Mouse (Mus musculus): ENCODE measurements around the gene Mrs2. TPM values are rescaled to one million over a fixed set of nuclear protein-coding genes. Genes with fewer than 3 reads are reported as not detected.
A peak's percentile ranks its signal among the peaks of the same experiment; 100 is the strongest.

Gene Mrs2
- total RNA-seq (2017) = 9.5 to 21.8 TPM (median 19.0 TPM) in 3 replicates

DNA sequence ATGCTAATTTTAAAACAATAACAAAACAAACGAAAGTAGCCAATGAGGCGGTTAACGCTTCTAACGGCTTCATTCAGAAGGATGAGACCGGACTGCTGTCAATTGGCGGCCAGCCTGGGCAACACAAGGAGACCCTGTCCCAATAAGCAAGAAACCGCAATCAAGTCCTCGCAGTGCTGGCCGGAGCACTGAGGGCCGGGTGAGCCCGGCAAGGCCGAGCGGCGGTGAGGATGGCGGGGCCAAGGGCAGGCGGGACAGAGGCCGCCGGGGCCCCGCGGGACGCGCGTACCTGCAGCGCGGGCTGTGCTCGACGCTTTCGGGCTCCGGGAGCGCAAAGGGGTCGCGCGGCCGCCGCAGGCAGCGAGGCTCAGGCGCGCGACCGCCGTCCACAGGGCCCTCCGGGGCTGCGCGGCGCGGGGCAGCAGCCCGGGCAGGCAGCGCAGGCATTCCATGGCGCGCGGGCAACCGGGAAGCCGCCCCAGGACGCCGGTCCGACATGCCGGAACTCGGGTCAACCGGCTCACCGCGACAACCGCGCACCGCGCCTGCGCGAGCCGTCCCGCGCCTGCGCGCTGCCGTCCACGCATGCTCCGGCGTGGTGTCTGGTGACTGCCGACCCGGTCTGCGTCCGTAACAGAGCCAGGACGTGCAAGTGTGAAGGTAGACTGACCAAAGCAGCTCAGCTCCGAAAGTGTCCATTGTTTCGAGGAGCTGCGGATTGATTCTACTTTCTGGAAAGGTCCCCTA is at the start of gene Mrs2:
Gene Mrs2, minus strand, starts transcription at position 587 of the 747 bp plus-strand sequence.
- peak; percentile 76 for ATAC-seq (replicated peaks; ENCODE audit: insufficient number of reproducible peaks, low FRiP score, low TSS enrichment, poor library complexity, severe bottlenecking)

DNA sequence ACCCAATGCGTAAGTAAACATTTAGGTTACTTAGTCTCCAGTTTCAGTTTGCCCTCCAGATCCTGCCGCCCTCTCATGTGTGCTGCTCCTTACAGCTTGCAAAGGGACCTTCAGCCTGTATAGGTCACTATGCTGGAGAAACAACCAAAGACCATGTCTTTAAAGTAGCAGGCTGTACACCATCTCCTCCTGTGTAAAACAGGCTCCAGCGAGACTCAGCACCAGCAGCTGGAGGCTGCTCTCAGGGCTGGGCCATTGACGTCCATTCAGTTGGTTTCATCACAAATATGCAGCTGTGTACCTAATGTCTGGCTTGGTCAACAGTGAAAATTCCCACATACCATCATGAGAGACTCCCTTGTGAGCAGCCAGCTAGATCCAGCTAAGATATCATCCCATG is 49.6 kb upstream of the Mrs2 start:
- no peak for ATAC-seq (replicated peaks; ENCODE audit: insufficient number of reproducible peaks, low FRiP score, low TSS enrichment, poor library complexity, severe bottlenecking)

DNA sequence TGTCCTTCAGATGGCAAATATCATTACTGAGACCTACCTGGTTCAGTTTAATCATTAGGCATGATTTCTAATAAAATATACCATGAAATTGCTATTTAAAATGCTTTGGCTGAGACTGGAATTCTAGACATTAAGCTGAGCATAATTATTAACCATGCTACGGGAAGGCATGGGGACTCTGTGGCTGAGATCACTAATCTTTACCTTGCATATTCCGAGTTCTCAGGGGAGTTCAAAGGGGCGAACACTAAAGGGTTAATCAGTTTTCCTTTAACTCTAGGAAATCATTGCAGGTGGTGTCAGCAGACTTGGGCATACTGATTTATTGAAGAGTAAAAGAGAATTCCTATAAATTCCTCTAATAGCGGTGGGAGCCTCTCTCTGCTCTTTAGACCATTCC is 47.0 kb upstream of the Mrs2 start:
- ATAC-seq (replicated peaks; ENCODE audit: insufficient number of reproducible peaks, low FRiP score, low TSS enrichment, poor library complexity, severe bottlenecking) = no peak

DNA sequence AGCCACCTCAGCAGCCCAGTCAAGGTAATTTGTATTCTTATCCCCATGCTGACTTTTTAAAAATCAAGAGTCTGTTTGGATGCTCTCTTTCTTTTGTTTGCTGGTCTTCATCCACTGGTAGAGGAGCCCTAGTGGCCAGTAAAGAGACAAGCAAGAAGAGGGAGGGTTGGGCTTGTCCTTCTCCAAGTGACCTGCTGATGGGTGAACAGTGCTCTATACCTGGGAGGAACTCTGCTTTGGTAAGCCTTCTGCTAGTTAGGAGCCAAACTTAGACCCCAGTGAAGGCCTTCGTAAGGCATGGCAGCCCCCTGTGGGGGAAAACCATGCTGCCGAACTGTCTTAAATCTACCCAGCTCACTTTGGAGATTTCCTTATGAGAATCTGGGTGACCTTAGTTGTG is 46.5 kb upstream of the Mrs2 start:
- no peak for ATAC-seq (replicated peaks; ENCODE audit: insufficient number of reproducible peaks, low FRiP score, low TSS enrichment, poor library complexity, severe bottlenecking)

GRCm38 (mm10) chr13:25055873-25056667 is 35.9 kb upstream of the Mrs2 start, which contains the start of gene Dcdc2a:
Gene Dcdc2a, plus strand, starts transcription at chr13:25056004.
- ATAC-seq (replicated peaks; ENCODE audit: insufficient number of reproducible peaks, low FRiP score, low TSS enrichment, poor library complexity, severe bottlenecking) = no peak

DNA sequence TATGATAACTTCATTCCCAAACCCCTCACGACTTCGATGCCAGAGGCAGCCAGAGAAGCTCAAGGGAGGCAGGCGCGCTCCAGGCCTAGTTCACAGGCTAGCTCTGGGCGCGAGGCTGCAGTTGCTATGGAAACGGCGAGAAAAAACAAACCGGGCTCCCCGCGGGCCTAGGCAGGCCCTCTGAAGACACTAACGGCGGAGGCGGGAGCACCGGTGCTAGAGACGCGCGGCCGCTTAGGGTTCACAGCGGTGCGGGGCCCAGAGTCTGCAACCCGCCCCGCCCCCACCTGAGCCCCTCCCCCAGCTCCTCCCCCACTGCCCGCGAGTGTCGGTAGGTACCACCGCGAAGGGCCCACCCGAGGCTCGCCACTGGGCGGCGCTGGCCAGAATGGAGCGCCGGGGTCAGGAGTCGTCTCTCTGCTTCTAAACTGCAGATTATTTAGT is 35.0 kb upstream of the Mrs2 start:
- no peak for ATAC-seq (replicated peaks; ENCODE audit: insufficient number of reproducible peaks, low FRiP score, low TSS enrichment, poor library complexity, severe bottlenecking)

GRCm38 (mm10) chr13:25052671-25053070 is 32.5 kb upstream of the Mrs2 start:
- no peak for ATAC-seq (replicated peaks; ENCODE audit: insufficient number of reproducible peaks, low FRiP score, low TSS enrichment, poor library complexity, severe bottlenecking)

DNA sequence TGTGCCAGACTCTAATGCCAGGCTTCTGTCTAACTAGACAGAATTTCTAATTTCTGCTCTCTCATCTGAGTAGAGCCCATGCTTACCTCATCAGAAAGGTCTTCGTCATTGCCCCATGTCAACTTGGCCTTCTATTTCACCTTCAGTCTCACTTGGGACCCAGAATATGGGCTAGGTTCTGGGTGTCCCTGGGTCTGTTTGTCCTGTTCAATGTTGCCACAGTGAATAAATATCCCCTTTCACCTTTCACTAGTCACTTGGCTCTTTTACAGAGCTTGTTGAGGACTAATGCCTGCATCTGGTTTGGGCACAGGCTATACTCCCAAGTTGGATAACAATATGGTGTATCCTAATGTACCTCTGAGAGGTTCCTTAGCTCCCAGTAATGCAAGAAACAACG is 19.3 kb upstream of the Mrs2 start:
- ATAC-seq (replicated peaks; ENCODE audit: insufficient number of reproducible peaks, low FRiP score, low TSS enrichment, poor library complexity, severe bottlenecking) = no peak

DNA sequence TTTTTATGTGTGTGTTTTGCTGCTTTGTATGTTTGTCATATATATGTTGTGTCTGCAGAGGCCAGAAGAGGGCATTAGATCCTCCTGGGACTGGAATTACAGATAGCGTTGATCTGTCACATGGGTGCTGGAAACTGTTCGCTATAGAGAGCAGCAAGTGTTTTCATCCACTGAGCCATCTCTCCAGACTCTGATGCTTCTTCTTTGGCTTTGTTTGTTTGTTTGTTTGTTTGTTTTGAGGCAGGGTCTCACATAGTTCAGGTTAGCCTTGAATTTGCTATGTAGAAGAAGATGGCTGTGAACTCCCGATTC is 6.9 kb upstream of the Mrs2 start:
- no peak for ATAC-seq (replicated peaks; ENCODE audit: insufficient number of reproducible peaks, low FRiP score, low TSS enrichment, poor library complexity, severe bottlenecking)

- no peak for ATAC-seq (replicated peaks; ENCODE audit: insufficient number of reproducible peaks, low FRiP score, low TSS enrichment, poor library complexity, severe bottlenecking)
These were observed 6.4 kb upstream of the Mrs2 start for GRCm38 (mm10) chr13:25026409-25027113.

GRCm38 (mm10) chr13:25024655-25025054 is 4.5 kb upstream of the Mrs2 start:
- no peak for ATAC-seq (replicated peaks; ENCODE audit: insufficient number of reproducible peaks, low FRiP score, low TSS enrichment, poor library complexity, severe bottlenecking)

GRCm38 (mm10) chr13:25023129-25023528 is 3.0 kb upstream of the Mrs2 start:
- no peak for ATAC-seq (replicated peaks; ENCODE audit: insufficient number of reproducible peaks, low FRiP score, low TSS enrichment, poor library complexity, severe bottlenecking)

DNA sequence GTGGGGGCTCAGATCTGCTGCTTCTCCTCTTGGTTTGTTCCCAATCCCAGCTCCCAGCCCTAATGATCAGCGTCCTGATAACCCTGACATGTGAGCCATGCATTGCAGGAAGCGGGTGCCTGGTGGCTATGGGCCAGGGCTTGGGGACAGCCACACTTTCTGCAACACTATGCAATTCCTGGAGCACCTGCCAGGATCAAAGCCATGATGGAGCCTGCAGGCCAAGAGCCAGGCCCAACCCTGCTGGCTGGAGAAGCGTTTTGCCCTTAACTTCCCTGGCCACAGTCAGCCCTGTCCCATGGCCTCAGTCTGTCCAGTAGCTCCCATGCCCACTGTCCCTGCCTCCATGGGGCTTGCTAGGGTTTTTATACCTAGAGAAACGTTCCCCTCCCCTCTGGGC is 2.2 kb upstream of the Mrs2 start:
- ATAC-seq (replicated peaks; ENCODE audit: insufficient number of reproducible peaks, low FRiP score, low TSS enrichment, poor library complexity, severe bottlenecking) = no peak

DNA sequence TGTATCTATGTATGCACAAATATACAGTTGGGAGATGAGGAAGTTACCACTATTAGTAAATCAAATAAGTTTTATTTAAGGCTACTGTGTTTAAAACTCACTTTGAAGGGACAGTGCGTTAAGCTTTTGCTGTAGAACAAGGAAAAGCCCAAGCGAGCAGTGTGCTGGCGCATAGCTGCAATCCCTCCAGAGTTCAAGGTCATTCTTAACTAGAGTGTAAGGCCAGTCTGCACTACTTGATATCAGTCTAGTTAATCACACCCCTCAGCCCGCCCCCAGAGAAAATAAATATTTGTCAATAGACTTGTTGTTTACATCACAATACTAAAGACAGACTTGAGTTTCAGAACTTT is 337 bp upstream of the Mrs2 start:
- no peak for ATAC-seq (replicated peaks; ENCODE audit: insufficient number of reproducible peaks, low FRiP score, low TSS enrichment, poor library complexity, severe bottlenecking)

GRCm38 (mm10) chr13:25018316-25018715 is 1.9 kb downstream of the Mrs2 start:
- no peak for ATAC-seq (replicated peaks; ENCODE audit: insufficient number of reproducible peaks, low FRiP score, low TSS enrichment, poor library complexity, severe bottlenecking)

DNA sequence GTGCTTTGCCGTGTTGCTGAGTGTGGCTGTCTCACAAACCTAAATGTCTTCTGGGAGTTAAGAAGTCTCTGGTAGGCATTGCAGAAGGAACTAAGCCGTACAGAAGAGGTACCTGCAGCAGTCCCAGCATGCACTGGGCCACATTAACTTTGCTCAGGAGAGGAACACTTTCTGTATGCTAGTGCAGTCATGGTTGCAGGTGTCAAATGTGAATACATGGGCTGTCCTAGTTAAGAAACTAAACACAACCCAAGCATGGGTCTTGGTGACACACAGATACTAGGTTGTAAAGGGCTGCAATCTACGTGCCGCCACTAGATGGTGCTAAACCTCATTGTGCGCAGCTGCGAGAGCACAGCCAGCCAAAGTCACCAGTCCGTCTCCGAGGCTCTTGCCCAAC is 13.1 kb downstream of the Mrs2 start:
- no peak for ATAC-seq (replicated peaks; ENCODE audit: insufficient number of reproducible peaks, low FRiP score, low TSS enrichment, poor library complexity, severe bottlenecking)

- no peak for ATAC-seq (replicated peaks; ENCODE audit: insufficient number of reproducible peaks, low FRiP score, low TSS enrichment, poor library complexity, severe bottlenecking)
These were observed 17.2 kb downstream of the Mrs2 start for GRCm38 (mm10) chr13:25002965-25003364.

DNA sequence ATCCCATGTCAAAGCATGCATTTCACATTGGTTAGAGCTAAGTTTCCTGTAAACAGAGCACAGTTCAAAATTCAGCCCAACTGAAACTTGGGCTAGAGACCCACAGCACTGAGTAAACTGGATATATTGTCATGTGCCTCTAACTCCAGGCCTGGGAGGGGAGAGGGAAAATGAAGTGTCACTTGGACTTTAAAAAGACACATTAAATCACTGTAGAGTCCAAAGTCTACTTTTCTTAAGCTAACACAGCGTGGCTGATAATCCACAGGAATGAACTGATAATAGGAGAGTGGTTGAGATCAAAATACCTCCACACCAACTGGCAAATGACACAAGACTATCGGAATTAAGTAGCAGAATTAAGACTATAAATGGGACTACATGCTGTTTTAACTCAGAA is 20.6 kb downstream of the Mrs2 start:
- no peak for ATAC-seq (replicated peaks; ENCODE audit: insufficient number of reproducible peaks, low FRiP score, low TSS enrichment, poor library complexity, severe bottlenecking)

DNA sequence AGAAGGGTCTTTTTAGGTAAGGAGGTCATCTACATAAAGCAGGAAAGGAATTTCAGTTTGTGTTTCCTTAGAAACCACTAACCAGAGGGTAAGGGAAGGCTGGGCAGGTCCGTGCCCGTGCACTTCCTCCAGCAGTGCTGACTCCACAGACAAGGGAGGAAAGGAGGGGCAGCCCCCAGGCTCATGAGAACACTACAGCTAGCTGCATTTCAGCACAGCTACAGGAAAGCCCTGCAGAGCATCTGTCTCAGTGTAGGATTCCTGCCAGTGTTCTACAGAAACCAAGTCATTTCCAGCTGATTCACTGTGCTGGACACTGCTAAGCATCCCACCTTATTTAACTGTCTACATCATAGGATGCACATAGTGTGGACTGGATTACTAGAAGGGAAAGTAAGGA is 27.0 kb downstream of the Mrs2 start:
- ATAC-seq (replicated peaks; ENCODE audit: insufficient number of reproducible peaks, low FRiP score, low TSS enrichment, poor library complexity, severe bottlenecking) = no peak

GRCm38 (mm10) chr13:24989006-24989405 is 31.2 kb downstream of the Mrs2 start:
- no peak for ATAC-seq (replicated peaks; ENCODE audit: insufficient number of reproducible peaks, low FRiP score, low TSS enrichment, poor library complexity, severe bottlenecking)

Data from monocyte, adult 5-6 weeks (primary cell).